Mouse (Mus musculus) fibroblast of lung, adult 2 months (primary cell): ENCODE measurements at regions not wholly inside any gene's neighbourhood (a gene's known extent, or its start where the extent isn't known, plus 50 kb on each side); places are given as distances from the start of the nearest gene placed in this dataset.

Source experiments
- DNase-seq: peaks from one replicate; pipeline ENCODE4 v3.0.0-alpha.2; 2011; ENCODE audit warnings: low read depth

- no peak for DNase-seq
Observed at GRCm38 (mm10) chr7:136267716-136268489, 551.7 kb upstream of the Mki67 start.

- DNase-seq: no peak
Observed at GRCm38 (mm10) chr7:136275651-136276050, 559.5 kb upstream of the Mki67 start.

- no peak for DNase-seq
Observed at GRCm38 (mm10) chr7:136283770-136284169, 567.6 kb upstream of the Mki67 start.

GRCm38 (mm10) chr7:136285606-136286005, 569.4 kb upstream of the Mki67 start:
- DNase-seq: no peak

GRCm38 (mm10) chr7:136293536-136294145, 577.5 kb upstream of the Mki67 start:
- DNase-seq: no peak

GRCm38 (mm10) chr7:136294445-136294844, 578.3 kb upstream of the Mki67 start:
- no peak for DNase-seq

GRCm38 (mm10) chr7:136297901-136298513, 581.8 kb upstream of the Mki67 start:
- no peak for DNase-seq

- no peak for DNase-seq
Observed at GRCm38 (mm10) chr7:136306137-136306536, 588.3 kb upstream of the Mgmt start.

- DNase-seq: no peak
Observed at GRCm38 (mm10) chr7:136308765-136309164, 585.6 kb upstream of the Mgmt start.

- no peak for DNase-seq
Observed at GRCm38 (mm10) chr7:136327281-136327680, 567.1 kb upstream of the Mgmt start.

- DNase-seq: no peak
Observed at GRCm38 (mm10) chr7:136330431-136330830, 564.0 kb upstream of the Mgmt start.

- no peak for DNase-seq
Observed at GRCm38 (mm10) chr7:136332805-136333204, 561.6 kb upstream of the Mgmt start.

GRCm38 (mm10) chr7:136341599-136342210, 552.7 kb upstream of the Mgmt start:
- no peak for DNase-seq

GRCm38 (mm10) chr7:136342211-136342799, 552.1 kb upstream of the Mgmt start:
- DNase-seq: no peak

GRCm38 (mm10) chr7:136342822-136343221, 551.6 kb upstream of the Mgmt start:
- no peak for DNase-seq

GRCm38 (mm10) chr7:136343494-136343893, 550.9 kb upstream of the Mgmt start:
- no peak for DNase-seq

- no peak for DNase-seq
Observed at GRCm38 (mm10) chr7:136345051-136345450, 549.4 kb upstream of the Mgmt start.

- no peak for DNase-seq
Observed at GRCm38 (mm10) chr7:136346531-136346930, 547.9 kb upstream of the Mgmt start.

- no peak for DNase-seq
Observed at GRCm38 (mm10) chr7:136348309-136348708, 546.1 kb upstream of the Mgmt start.

- no peak for DNase-seq
Observed at GRCm38 (mm10) chr7:136349651-136350050, 544.8 kb upstream of the Mgmt start.

- no peak for DNase-seq
Observed at GRCm38 (mm10) chr7:136357011-136357410, 537.4 kb upstream of the Mgmt start.
